Mouse (Mus musculus): ENCODE results near the gene Kmt2c. TPM values are rescaled to one million over a fixed set of nuclear protein-coding genes. Genes with fewer than 3 reads are reported as not detected.

Kmt2c gene
- polyA plus RNA-seq, 1 experiment from 2014 or later = 19.2 TPM

GRCm38 (mm10) chr5:25526116-25526515 is 27.5 kb upstream of the Kmt2c start:
- H3K27me3 ChIP-seq (ENCODE audit: control insufficient read depth, insufficient read depth, low read length) = no peaks in the 10 kb centered on the region
- peaks cover 4% of the 10 kb centered on the region for H3K4me1 ChIP-seq (ENCODE audit: control insufficient read depth, insufficient read depth, low read length)
- H3K4me2 ChIP-seq = no peak overlapping the region
- DNase-seq (ENCODE audit: low spot score, missing footprints) = no peak
- H3K9me3 ChIP-seq (ENCODE audit: control insufficient read depth, low read length) = no peaks in the 10 kb centered on the region
- H3K9ac ChIP-seq (ENCODE audit: low read length) = no peak overlapping the region
- no peak overlapping the region for H3K27ac ChIP-seq (ENCODE audit: low read depth, low read length)
- H3K36me3 ChIP-seq (ENCODE audit: control insufficient read depth, insufficient read depth, low read length) = no peaks in the 10 kb centered on the region
- WGBS = 56% methylated on average over 5 of the region's 5 CpGs
- no peak for ATAC-seq (ENCODE audit: low FRiP score)
- no peak overlapping the region for H3K4me3 ChIP-seq (ENCODE audit: low read depth, low read length)

GRCm38 (mm10) chr5:25521461-25521860 is 22.9 kb upstream of the Kmt2c start:
- Histone ChIP-seq H3K9me3 (ENCODE audit: control insufficient read depth, low read length) (no peaks in the 10 kb centered on the region), H3K27ac (ENCODE audit: low read depth, low read length) (no peak overlapping the region), H3K4me2 (no peak overlapping the region), H3K27me3 (ENCODE audit: control insufficient read depth, insufficient read depth, low read length) (no peaks in the 10 kb centered on the region), H3K4me1 (ENCODE audit: control insufficient read depth, insufficient read depth, low read length) (no peaks in the 10 kb centered on the region), H3K36me3 (ENCODE audit: control insufficient read depth, insufficient read depth, low read length) (no peaks in the 10 kb centered on the region), H3K9ac (ENCODE audit: low read length) (no peak overlapping the region), H3K4me3 (ENCODE audit: low read depth, low read length) (no peak overlapping the region)
- no peak for ATAC-seq (ENCODE audit: low FRiP score)
- 84% methylated on average over 5 of the region's 5 CpGs for whole genome bisulfite sequencing
- DNase-seq (ENCODE audit: low spot score, missing footprints) = no peak

- H3K36me3 ChIP-seq (ENCODE audit: control insufficient read depth, insufficient read depth, low read length) = no peaks in the 10 kb centered on the region
- H3K27ac ChIP-seq (ENCODE audit: low read depth, low read length) = no peak overlapping the region
- no peak overlapping the region for H3K4me3 ChIP-seq (ENCODE audit: low read depth, low read length)
- no peak overlapping the region for H3K4me2 ChIP-seq
- H3K9me3 ChIP-seq (ENCODE audit: control insufficient read depth, low read length) = no peaks in the 10 kb centered on the region
- no peak overlapping the region for H3K9ac ChIP-seq (ENCODE audit: low read length)
- no peaks in the 10 kb centered on the region for H3K27me3 ChIP-seq (ENCODE audit: control insufficient read depth, insufficient read depth, low read length)
- no peaks in the 10 kb centered on the region for H3K4me1 ChIP-seq (ENCODE audit: control insufficient read depth, insufficient read depth, low read length)
- WGBS = 81% methylated on average over 3 of the region's 3 CpGs
- DNase-seq (ENCODE audit: low spot score, missing footprints) (no peak), ATAC-seq (ENCODE audit: low FRiP score) (no peak)
These were observed 21.2 kb upstream of the Kmt2c start for GRCm38 (mm10) chr5:25519820-25520219.

- ATAC-seq (ENCODE audit: low FRiP score) = no peak
- Histone ChIP-seq H3K27me3 (ENCODE audit: control insufficient read depth, insufficient read depth, low read length) (no peaks in the 10 kb centered on the region), H3K4me1 (ENCODE audit: control insufficient read depth, insufficient read depth, low read length) (no peaks in the 10 kb centered on the region), H3K27ac (ENCODE audit: low read depth, low read length) (no peak overlapping the region), H3K9me3 (ENCODE audit: control insufficient read depth, low read length) (no peaks in the 10 kb centered on the region), H3K4me2 (no peak overlapping the region), H3K9ac (ENCODE audit: low read length) (no peak overlapping the region), H3K36me3 (ENCODE audit: control insufficient read depth, insufficient read depth, low read length) (no peaks in the 10 kb centered on the region), H3K4me3 (ENCODE audit: low read depth, low read length) (no peak overlapping the region)
- DNase-seq (ENCODE audit: low spot score, missing footprints) = no peak
- 77% methylated on average over 5 of the region's 5 CpGs for WGBS
These were observed 19.0 kb upstream of the Kmt2c start for GRCm38 (mm10) chr5:25517550-25517949.

- Histone ChIP-seq H3K36me3 (ENCODE audit: control insufficient read depth, insufficient read depth, low read length) (no peaks in the 10 kb centered on the region), H3K27ac (ENCODE audit: low read depth, low read length) (no peak overlapping the region), H3K4me3 (ENCODE audit: low read depth, low read length) (no peak overlapping the region), H3K9ac (ENCODE audit: low read length) (no peak overlapping the region), H3K4me2 (no peak overlapping the region), H3K4me1 (ENCODE audit: control insufficient read depth, insufficient read depth, low read length) (no peaks in the 10 kb centered on the region), H3K9me3 (ENCODE audit: control insufficient read depth, low read length) (no peaks in the 10 kb centered on the region), H3K27me3 (ENCODE audit: control insufficient read depth, insufficient read depth, low read length) (no peaks in the 10 kb centered on the region)
- DNase-seq (ENCODE audit: low spot score, missing footprints) (no peak), ATAC-seq (ENCODE audit: low FRiP score) (no peak)
- 92% methylated on average over 11 of the region's 11 CpGs for WGBS
These were observed 17.8 kb upstream of the Kmt2c start for GRCm38 (mm10) chr5:25516301-25516895.

- Histone ChIP-seq H3K9me3 (ENCODE audit: control insufficient read depth, low read length) (no peaks in the 10 kb centered on the region), H3K4me3 (ENCODE audit: low read depth, low read length) (no peak within 1 kb of the TSS), H3K27ac (ENCODE audit: low read depth, low read length) (no peak within 1 kb of the TSS), H3K27me3 (ENCODE audit: control insufficient read depth, insufficient read depth, low read length) (no peaks in the 10 kb centered on the region), H3K4me1 (ENCODE audit: control insufficient read depth, insufficient read depth, low read length) (no peaks in the 10 kb centered on the region), H3K9ac (ENCODE audit: low read length) (no peak within 1 kb of the TSS), H3K4me2 (no peak within 1 kb of the TSS), H3K36me3 (ENCODE audit: control insufficient read depth, insufficient read depth, low read length) (no peaks in the 10 kb centered on the region)
- ATAC-seq (ENCODE audit: low FRiP score) = no peak
- 91% methylated on average over 5 of the region's 5 CpGs for WGBS
- DNase-seq (ENCODE audit: low spot score, missing footprints) = no peak
These were observed 17.2 kb upstream of the Kmt2c start, which contains the start of gene Cct8l1 for GRCm38 (mm10) chr5:25515767-25516166. Gene Cct8l1, plus strand, starts transcription at chr5:25516067.

- no peak overlapping the region for H3K9ac ChIP-seq (ENCODE audit: low read length)
- no peak for DNase-seq (ENCODE audit: low spot score, missing footprints)
- no peaks in the 10 kb centered on the region; the same call in 1 of the 2 replicates for H3K27me3 ChIP-seq (ENCODE audit: control insufficient read depth, insufficient read depth, low read length)
- no peaks in the 10 kb centered on the region for H3K4me1 ChIP-seq (ENCODE audit: control insufficient read depth, insufficient read depth, low read length)
- H3K4me3 ChIP-seq (ENCODE audit: low read depth, low read length) = no peak overlapping the region
- no peaks in the 10 kb centered on the region for H3K9me3 ChIP-seq (ENCODE audit: control insufficient read depth, low read length)
- no peak overlapping the region for H3K27ac ChIP-seq (ENCODE audit: low read depth, low read length)
- no peak overlapping the region for H3K4me2 ChIP-seq
- WGBS = 86% methylated on average over 5 of the region's 5 CpGs
- H3K36me3 ChIP-seq (ENCODE audit: control insufficient read depth, insufficient read depth, low read length) = no peaks in the 10 kb centered on the region
- ATAC-seq (ENCODE audit: low FRiP score) = no peak
These were observed 7.5 kb upstream of the Kmt2c start for GRCm38 (mm10) chr5:25506041-25506440.

- DNase-seq (ENCODE audit: low spot score, missing footprints) = no peak
- H3K9me3 ChIP-seq (ENCODE audit: control insufficient read depth, low read length) = no peaks in the 10 kb centered on the region
- 72% methylated on average over 7 of the region's 7 CpGs for WGBS
- ATAC-seq (ENCODE audit: low FRiP score) = no peak
- peaks cover 14% of the 10 kb centered on the region; the same call in 1 of the 2 replicates for H3K4me1 ChIP-seq (ENCODE audit: control insufficient read depth, insufficient read depth, low read length)
- peak overlapping the region; percentile 80; the same call in 1 of the 2 replicates for H3K4me2 ChIP-seq
- H3K9ac ChIP-seq (ENCODE audit: low read length) = no peak overlapping the region
- no peaks in the 10 kb centered on the region for H3K36me3 ChIP-seq (ENCODE audit: control insufficient read depth, insufficient read depth, low read length)
- H3K27me3 ChIP-seq (ENCODE audit: control insufficient read depth, insufficient read depth, low read length) = no peaks in the 10 kb centered on the region; the same call in 1 of the 2 replicates
- 0 out of 2 replicates have a peak overlapping the region, but pooled peaks have one; percentile 99 for H3K4me3 ChIP-seq (ENCODE audit: low read depth, low read length)
- H3K27ac ChIP-seq (ENCODE audit: low read depth, low read length) = no peak overlapping the region
These were observed 2.1 kb upstream of the Kmt2c start for GRCm38 (mm10) chr5:25500686-25501085.

GRCm38 (mm10) chr5:25499423-25500398 is 1.1 kb upstream of the Kmt2c start:
- Histone ChIP-seq H3K4me3 (ENCODE audit: low read depth, low read length) (peak overlapping the region; percentile 99), H3K4me2 (peak overlapping the region; percentile 80), H3K9me3 (ENCODE audit: control insufficient read depth, low read length) (no peaks in the 10 kb centered on the region), H3K9ac (ENCODE audit: low read length) (peak overlapping the region; percentile 79), H3K4me1 (ENCODE audit: control insufficient read depth, insufficient read depth, low read length) (peaks cover 14% of the 10 kb centered on the region; the same call in 1 of the 2 replicates), H3K27me3 (ENCODE audit: control insufficient read depth, insufficient read depth, low read length) (no peaks in the 10 kb centered on the region; the same call in 1 of the 2 replicates), H3K27ac (ENCODE audit: low read depth, low read length) (peak overlapping the region; percentile 99), H3K36me3 (ENCODE audit: control insufficient read depth, insufficient read depth, low read length) (no peaks in the 10 kb centered on the region)
- WGBS = under 1% methylated on average over 75 of the region's 90 CpGs
- peak; percentile 100 for DNase-seq (ENCODE audit: low spot score, missing footprints)
- ATAC-seq (ENCODE audit: low FRiP score) = peak; percentile 88
